Mouse (Mus musculus): ENCODE data around the gene Vps11. TPM values are rescaled to one million over a fixed set of nuclear protein-coding genes. Genes with fewer than 3 reads are reported as not detected.

Gene Vps11
- polyA plus RNA-seq, 1 experiment from 2014 or later = 34.8 TPM

Small RNA genes lying within 50 kb of the gene (microRNA-seq; reads per million reads assigned to microRNA genes)
- gene Gm44335 (not detected), gene Mir7085 (0.48 reads per million)

Other genes starting within 250 kb of the Vps11 start
- gene Gm49380, start 248.2 kb downstream of the Vps11 start, polyA plus RNA-seq (2014; fragmentation: Nextera tagmentation; extraction: Ambion mirVana) = 0.35 TPM in 1 of 2 replicates, not detected in the other
- 30.6 and 32.7 TPM in 2 replicates for gene Rnf26, start 248.2 kb downstream of the Vps11 start, polyA plus RNA-seq (2014; fragmentation: Nextera tagmentation; extraction: Ambion mirVana)
- gene Mcam, start 227.2 kb downstream of the Vps11 start, polyA plus RNA-seq (2014; fragmentation: Nextera tagmentation; extraction: Ambion mirVana) = 12.6 and 13.6 TPM in 2 replicates
- gene Cbl, start 127.6 kb downstream of the Vps11 start, polyA plus RNA-seq (2014; fragmentation: Nextera tagmentation; extraction: Ambion mirVana) = 22.4 and 22.9 TPM in 2 replicates
- not detected in 2 replicates for gene Ccdc153, start 121.0 kb downstream of the Vps11 start, polyA plus RNA-seq (2014; fragmentation: Nextera tagmentation; extraction: Ambion mirVana)
- 0.46 and 1.1 TPM in 2 replicates for gene Pdzd3, start 110.2 kb downstream of the Vps11 start, polyA plus RNA-seq (2014; fragmentation: Nextera tagmentation; extraction: Ambion mirVana)
- gene Nlrx1, start 93.1 kb downstream of the Vps11 start, polyA plus RNA-seq (2014; fragmentation: Nextera tagmentation; extraction: Ambion mirVana) = 4.4 and 5.1 TPM in 2 replicates
- 21.7 and 24.4 TPM in 2 replicates for gene Abcg4, start 73.1 kb downstream of the Vps11 start, polyA plus RNA-seq (2014; fragmentation: Nextera tagmentation; extraction: Ambion mirVana)
- 17.4 and 17.9 TPM in 2 replicates for gene Hinfp, start 56.0 kb downstream of the Vps11 start, polyA plus RNA-seq (2014; fragmentation: Nextera tagmentation; extraction: Ambion mirVana)
- 24.0 and 25.6 TPM in 2 replicates for gene C2cd2l, start 41.4 kb downstream of the Vps11 start, polyA plus RNA-seq (2014; fragmentation: Nextera tagmentation; extraction: Ambion mirVana)
- gene Dpagt1, start 35.7 kb downstream of the Vps11 start, polyA plus RNA-seq (2014; fragmentation: Nextera tagmentation; extraction: Ambion mirVana) = 34.6 and 36.1 TPM in 2 replicates
- gene H2afx, start 27.0 kb downstream of the Vps11 start, polyA plus RNA-seq (2014; fragmentation: Nextera tagmentation; extraction: Ambion mirVana) = 102 and 107 TPM in 2 replicates
- 60.8 and 62.2 TPM in 2 replicates for gene Hmbs, start 17.4 kb downstream of the Vps11 start, polyA plus RNA-seq (2014; fragmentation: Nextera tagmentation; extraction: Ambion mirVana)
- gene Hyou1, start 17.8 kb upstream of the Vps11 start, polyA plus RNA-seq (2014; fragmentation: Nextera tagmentation; extraction: Ambion mirVana) = 25.0 and 27.8 TPM in 2 replicates
- gene Slc37a4, start 35.2 kb upstream of the Vps11 start, polyA plus RNA-seq (2014; fragmentation: Nextera tagmentation; extraction: Ambion mirVana) = 65.2 and 65.8 TPM in 2 replicates
- 1,177 and 1,438 TPM in 2 replicates for gene Rps25, start 45.5 kb upstream of the Vps11 start, polyA plus RNA-seq (2014; fragmentation: Nextera tagmentation; extraction: Ambion mirVana)
- 289 and 299 TPM in 2 replicates for gene Trappc4, start 45.9 kb upstream of the Vps11 start, polyA plus RNA-seq (2014; fragmentation: Nextera tagmentation; extraction: Ambion mirVana)
- gene Ccdc84, start 56.9 kb upstream of the Vps11 start, polyA plus RNA-seq (2014; fragmentation: Nextera tagmentation; extraction: Ambion mirVana) = 23.3 and 28.2 TPM in 2 replicates
- not detected in 2 replicates for gene Foxr1, start 79.5 kb upstream of the Vps11 start, polyA plus RNA-seq (2014; fragmentation: Nextera tagmentation; extraction: Ambion mirVana)
- not detected in 2 replicates for gene Upk2, start 93.3 kb upstream of the Vps11 start, polyA plus RNA-seq (2014; fragmentation: Nextera tagmentation; extraction: Ambion mirVana)
- gene Bcl9l, start 121.2 kb upstream of the Vps11 start, polyA plus RNA-seq (2014; fragmentation: Nextera tagmentation; extraction: Ambion mirVana) = 11.6 and 13.5 TPM in 2 replicates
- not detected in 2 replicates for gene Cxcr5, start 200.2 kb upstream of the Vps11 start, polyA plus RNA-seq (2014; fragmentation: Nextera tagmentation; extraction: Ambion mirVana)
- 17.7 and 21.2 TPM in 2 replicates for gene Ddx6, start 243.2 kb upstream of the Vps11 start, polyA plus RNA-seq (2014; fragmentation: Nextera tagmentation; extraction: Ambion mirVana)